Mouse (Mus musculus) liver, adult 2 months (tissue): ENCODE measurements around the gene Apoh. TPM values are rescaled to one million over a fixed set of nuclear protein-coding genes. Genes with fewer than 3 reads are reported as not detected.

Source experiments
- DNase-seq: peaks from one replicate; pipeline ENCODE4 v3.0.0-alpha.2; 2011; ENCODE audit warnings: low read depth, low spot score; ENCODE audit errors: extremely low read depth
- H3K27ac ChIP-seq: fragments of 200-500 bp; replicated peaks from 2 replicates; pipeline ENCODE4 v1.5.1; 2012; ENCODE audit warnings: low read depth, mild to moderate bottlenecking, control low read depth, inconsistent platforms, low read length; ENCODE audit not compliant: insufficient read depth
- H3K27me3 ChIP-seq: fragments of 200-500 bp; 2 replicates; pipeline ENCODE4 v1.6.1; 2012; ENCODE audit warnings: mild to moderate bottlenecking, moderate library complexity, low read length, inconsistent platforms; ENCODE audit not compliant: control insufficient read depth, insufficient read depth
- H3K36me3 ChIP-seq: fragments of 200-500 bp; 2 replicates; pipeline ENCODE4 v1.6.1; 2012; ENCODE audit warnings: low read length, inconsistent platforms; ENCODE audit not compliant: control insufficient read depth, insufficient read depth
- H3K4me1 ChIP-seq: fragments of 200-500 bp; 2 replicates; pipeline ENCODE4 v1.6.1; 2011; ENCODE audit warnings: low read length; ENCODE audit not compliant: control insufficient read depth, insufficient read depth
- H3K4me3 ChIP-seq: fragments of 200-500 bp; 2 replicates; pipeline ENCODE4 v1.5.1; 2011; ENCODE audit warnings: low read depth, mild to moderate bottlenecking, control low read depth, low read length, moderate library complexity; ENCODE audit not compliant: insufficient read depth
- H3K79me2 ChIP-seq: fragments of 200-500 bp; 2 replicates; pipeline ENCODE4 v1.6.1; 2012; ENCODE audit warnings: inconsistent platforms, mild to moderate bottlenecking, low read length, moderate library complexity; ENCODE audit not compliant: control insufficient read depth, insufficient read depth
- H3K9ac ChIP-seq: fragments of 200-500 bp; 2 replicates; pipeline ENCODE4 v1.6.1; 2012; ENCODE audit warnings: low read depth, mild to moderate bottlenecking, control low read depth, inconsistent platforms, low read length
- CTCF ChIP-seq: fragments of 200-500 bp; IDR thresholded peaks from 2 replicates; pipeline ENCODE4 v1.5.1; 2011; ENCODE audit warnings: low read depth, low read length, control low read depth
- POLR2A ChIP-seq: fragments of 200-500 bp; IDR thresholded peaks from 2 replicates; pipeline ENCODE4 v1.6.1; 2011; ENCODE audit warnings: low read length, control low read depth; ENCODE audit not compliant: insufficient read depth; ENCODE audit errors: extremely low read depth
- WGBS: fragments of 180-500 bp; shearing (Covaris S2); methylation state at CpG from one replicate; pipeline ENCODE4 v1.1.7; 2018; 5-methylcytosine and 5-hydroxymethylcytosine counted together
- polyA plus RNA-seq: library from polyadenylated mRNA; depleted of rRNA; stranded (reverse); fragments of >200 nt; gene quantifications from 2 replicates; pipeline ENCODE4 v1.2.3, GENCODE M21; 2012
- total RNA-seq: library from RNA; depleted of rRNA; stranded (reverse); fragments of >200 nt; gene quantifications from 2 replicates; pipeline ENCODE4 v1.2.3, GENCODE M21; 2014

Apoh gene
- total and polyA plus RNA-seq, 2 experiments = 2,235 to 3,004 TPM

- TF ChIP-seq POLR2A (no peak), CTCF (no peak)
- 84% methylated on average over 3 of the region's 3 CpGs for WGBS
These were observed 8.5 kb upstream of the Apoh start for GRCm38 (mm10) chr11:108334658-108335057.

DNA sequence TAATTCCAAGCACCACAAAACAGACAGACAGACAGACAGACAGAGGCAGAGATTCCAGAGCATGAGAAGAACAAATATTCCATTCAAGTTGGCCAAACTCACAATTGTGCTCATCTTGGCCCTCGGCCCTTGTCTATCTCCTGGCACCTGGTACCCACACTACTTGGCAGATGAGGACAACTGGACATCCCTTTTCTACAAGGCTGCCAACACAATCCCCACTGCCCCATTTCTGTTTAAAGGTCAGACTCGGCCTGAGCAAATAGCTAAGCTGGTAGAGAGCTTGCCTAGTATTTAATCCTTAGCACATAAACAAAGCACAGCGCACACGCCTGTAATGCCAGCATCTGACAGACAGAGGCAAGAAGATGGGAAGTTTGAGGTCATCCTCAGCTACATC is 7.6 kb upstream of the Apoh start:
- TF ChIP-seq POLR2A = no peak
- TF ChIP-seq CTCF = no peak
- Histone ChIP-seq H3K4me3 (no peak overlapping the region), H3K36me3 (no peaks in the 10 kb centered on the region; the same call in 1 of the 2 replicates), H3K9ac (no peak overlapping the region), H3K4me1 (peaks cover 3% of the 10 kb centered on the region; the same call in 1 of the 2 replicates), H3K79me2 (no peaks in the 10 kb centered on the region), H3K27me3 (no peaks in the 10 kb centered on the region), H3K27ac (no peak overlapping the region)
- 27% methylated on average over 4 of the region's 4 CpGs for WGBS
- peak; percentile 92 for DNase-seq

More at GRCm38 (mm10) chr11:108334658-108335057, 8.5 kb upstream of the Apoh start:
- DNase-seq = no peak
- no peaks in the 10 kb centered on the region for H3K79me2 ChIP-seq
- H3K4me3 ChIP-seq = no peak overlapping the region
- H3K36me3 ChIP-seq = no peaks in the 10 kb centered on the region; the same call in 1 of the 2 replicates
- H3K9ac ChIP-seq = no peak overlapping the region
- H3K4me1 ChIP-seq = peaks cover 3% of the 10 kb centered on the region; the same call in 1 of the 2 replicates
- no peak overlapping the region for H3K27ac ChIP-seq
- no peaks in the 10 kb centered on the region for H3K27me3 ChIP-seq

DNA sequence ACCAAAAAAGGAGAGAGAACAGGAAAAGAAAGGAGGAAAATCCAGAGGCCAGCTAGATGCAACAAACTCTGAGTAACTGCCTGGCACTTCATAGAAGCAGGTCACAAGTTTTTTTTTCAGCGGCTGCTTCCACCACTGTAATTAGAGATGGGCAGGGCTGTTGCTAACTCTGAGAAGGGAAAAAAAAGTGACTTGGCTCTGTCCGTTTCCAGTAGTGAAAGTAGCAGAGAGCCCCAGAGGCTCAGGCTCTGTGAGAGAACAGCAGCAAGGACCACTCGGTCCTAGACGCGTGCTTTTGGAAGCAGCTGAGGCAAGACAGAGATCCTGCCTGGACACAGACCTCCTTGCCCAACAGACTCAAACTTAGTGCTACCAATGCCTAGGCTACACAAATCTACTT is 6.7 kb upstream of the Apoh start:
- no peak for DNase-seq
- 79% methylated on average over 5 of the region's 5 CpGs for WGBS
- no peaks in the 10 kb centered on the region for H3K27me3 ChIP-seq
- no peak overlapping the region for H3K27ac ChIP-seq
- H3K79me2 ChIP-seq = no peaks in the 10 kb centered on the region
- no peak for TF ChIP-seq CTCF
- TF ChIP-seq POLR2A = no peak
- no peak overlapping the region for H3K9ac ChIP-seq
- H3K36me3 ChIP-seq = no peaks in the 10 kb centered on the region; the same call in 1 of the 2 replicates
- peaks cover 3% of the 10 kb centered on the region; the same call in 1 of the 2 replicates for H3K4me1 ChIP-seq
- H3K4me3 ChIP-seq = no peak overlapping the region

DNA sequence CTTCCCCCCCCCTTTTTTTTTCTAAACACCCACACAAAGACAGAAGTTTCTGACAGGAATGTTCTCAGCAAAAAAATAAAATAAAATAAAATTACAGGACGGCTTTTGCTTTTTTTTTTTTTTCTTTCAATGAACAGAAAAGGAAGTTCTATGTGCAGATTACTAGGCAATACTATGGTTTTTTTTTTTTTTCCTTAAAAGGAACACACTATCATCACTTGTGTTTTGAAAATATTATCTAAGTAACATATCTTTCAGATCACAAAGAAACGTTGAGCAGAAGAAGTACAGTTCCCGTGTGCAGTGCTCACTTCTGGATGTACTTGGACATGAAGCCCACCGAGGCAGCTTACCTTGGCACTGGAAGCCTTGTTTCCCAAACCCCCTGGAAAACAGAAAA is 2.9 kb upstream of the Apoh start:
- no peak for DNase-seq
- TF ChIP-seq POLR2A = no peak
- TF ChIP-seq CTCF = no peak
- 84% methylated on average over 4 of the region's 4 CpGs for WGBS

GRCm38 (mm10) chr11:108341783-108342182 is 1.4 kb upstream of the Apoh start:
- Histone ChIP-seq H3K27ac (no peak overlapping the region), H3K4me3 (no peak overlapping the region), H3K79me2 (no peaks in the 10 kb centered on the region), H3K9ac (no peak overlapping the region), H3K27me3 (no peaks in the 10 kb centered on the region), H3K4me1 (peaks cover 3% of the 10 kb centered on the region; the same call in 1 of the 2 replicates), H3K36me3 (no peaks in the 10 kb centered on the region)
- no peak for DNase-seq
- WGBS = 79% methylated on average over 8 of the region's 8 CpGs
- TF ChIP-seq CTCF = no peak
- no peak for TF ChIP-seq POLR2A

More for the DNA sequence above, 2.9 kb upstream of the Apoh start:
- Histone ChIP-seq H3K4me3 (no peak overlapping the region), H3K36me3 (no peaks in the 10 kb centered on the region), H3K4me1 (peaks cover 6% of the 10 kb centered on the region), H3K27me3 (no peaks in the 10 kb centered on the region), H3K9ac (no peak overlapping the region), H3K27ac (no peak overlapping the region), H3K79me2 (no peaks in the 10 kb centered on the region)

DNA sequence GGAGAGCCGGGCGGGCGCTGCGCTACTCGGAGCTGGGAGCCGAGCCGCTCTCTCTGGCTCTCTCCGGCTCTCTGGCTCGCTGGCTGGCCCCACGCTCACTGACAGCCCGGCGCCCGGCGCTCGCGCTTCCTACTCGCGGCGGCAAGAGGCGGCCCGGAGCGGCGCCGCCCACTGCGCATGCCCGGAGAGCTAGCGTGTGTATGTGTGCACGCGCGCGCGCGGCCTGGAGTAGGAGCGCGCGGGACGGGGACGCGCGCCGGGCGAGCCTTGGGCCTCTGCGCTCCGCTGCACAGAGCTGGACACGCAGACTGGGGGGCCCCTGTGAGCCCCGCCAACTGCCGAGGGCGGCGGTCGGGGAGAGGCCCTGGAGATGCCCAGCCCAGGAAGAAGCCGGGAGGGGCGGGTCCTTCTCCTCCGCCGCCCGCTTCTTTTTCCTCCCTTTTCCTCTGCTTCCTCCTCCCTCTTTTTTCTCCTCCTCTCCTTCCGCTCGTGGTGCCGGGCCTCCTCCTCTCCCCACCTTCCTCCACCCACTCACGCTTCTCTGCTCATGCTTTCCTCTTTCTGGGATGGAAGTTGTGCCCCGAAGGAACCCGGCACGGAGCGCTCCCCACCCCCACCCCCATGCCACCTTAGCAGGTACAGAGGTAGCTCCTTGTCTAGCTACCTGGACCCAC is 772 bp downstream of the Apoh start, which contains the start of gene Prkca:
Prkca (minus strand) TSS at position 140 of the 674 bp plus-strand sequence.
- no peaks in the 10 kb centered on the region for H3K79me2 ChIP-seq
- H3K9ac ChIP-seq = peak within 1 kb of the TSS; percentile 78
- WGBS = under 1% methylated on average over 55 of the region's 63 CpGs
- TF ChIP-seq CTCF (no peak), POLR2A (peak; percentile 78)
- no peaks in the 10 kb centered on the region for H3K36me3 ChIP-seq
- DNase-seq = peak; percentile 73
- no peaks in the 10 kb centered on the region for H3K27me3 ChIP-seq
- H3K27ac ChIP-seq = peak within 1 kb of the TSS; percentile 2; the same call in 1 of the 2 replicates
- H3K4me3 ChIP-seq = peak within 1 kb of the TSS; percentile 71
- H3K4me1 ChIP-seq = peaks cover 3% of the 10 kb centered on the region; the same call in 1 of the 2 replicates
